Mouse (Mus musculus) cerebellum, adult 9-11 months (tissue): Measurements from ENCODE around the gene Vmn1r44.
"Not testable (repeated sequence)": the region's sequence is repeated elsewhere in the genome, so short reads cannot be mapped to it uniquely, and the experiment has no call there.

ENCODE experiments used
- DNase-seq: peaks from one replicate; pipeline ENCODE4 v3.0.0; 2022

Gene Vmn1r44

GRCm38 (mm10) chr6:89883360-89883759, at the start of gene Vmn1r44:
Vmn1r44 (plus strand) TSS chr6:89883660.
- no peak for DNase-seq

GRCm38 (mm10) chr6:89857552-89857951, 25.9 kb upstream of the Vmn1r44 start:
- no peak for DNase-seq

GRCm38 (mm10) chr6:89859839-89860238, 23.6 kb upstream of the Vmn1r44 start:
- DNase-seq: no peak

- no peak for DNase-seq
Observed at GRCm38 (mm10) chr6:89863792-89864191, 19.7 kb upstream of the Vmn1r44 start.

GRCm38 (mm10) chr6:89867276-89867675, 16.2 kb upstream of the Vmn1r44 start:
- DNase-seq: no peak

- no peak for DNase-seq
Observed at GRCm38 (mm10) chr6:89867976-89868375, 15.5 kb upstream of the Vmn1r44 start.

GRCm38 (mm10) chr6:89876313-89876712, 7.1 kb upstream of the Vmn1r44 start, which contains the start of the genes Vmn1r42 and Vmn1r43:
Vmn1r42 (minus strand) TSS chr6:89876413.
Vmn1r43 (minus strand) TSS chr6:89876413.
- not testable (repeated sequence) for DNase-seq

GRCm38 (mm10) chr6:89876963-89877362, 6.5 kb upstream of the Vmn1r44 start:
- no peak for DNase-seq

- no peak for DNase-seq
Observed at GRCm38 (mm10) chr6:89880867-89881266, 2.6 kb upstream of the Vmn1r44 start.

- no peak for DNase-seq
Observed at GRCm38 (mm10) chr6:89883812-89884211, 352 bp downstream of the Vmn1r44 start.

GRCm38 (mm10) chr6:89940498-89940897, 57.0 kb downstream of the Vmn1r44 start, which contains the start of gene Vmn1r45:
Vmn1r45 (minus strand) TSS chr6:89940598.
- not testable (repeated sequence) for DNase-seq

- no peak for DNase-seq
Observed at GRCm38 (mm10) chr6:89940926-89941325, 57.5 kb downstream of the Vmn1r44 start.
